Mouse (Mus musculus) lung, postnatal 0 days (tissue): ENCODE measurements around the gene Swt1.

Experiments
- CTCF ChIP-seq: IDR thresholded peaks from 2 replicates; pipeline ENCODE4 v1.5.1; 2016; ENCODE audit warnings: antibody characterized with exemption, mild to moderate bottlenecking
- EP300 ChIP-seq: IDR thresholded peaks from 2 replicates; pipeline ENCODE4 v1.6.1; 2016; ENCODE audit warnings: antibody characterized with exemption, mild to moderate bottlenecking, control low read depth

GRCm38 (mm10) chr1:151428263-151429221, at the start of gene Swt1, which contains the start of gene Trmt1l:
- TF ChIP-seq CTCF (no peak), EP300 (no peak)
